In genomic region chr4:115785511-115786034, GRCm38 (mm10) we compare ENCODE assay signal across 8 mouse cellular contexts. TPM values are rescaled to one million over a fixed set of nuclear protein-coding genes. Genes with fewer than 3 reads are reported as not detected.
DNase-seq lines count a peak whose midpoint lies in the region; ATAC-seq and TF ChIP-seq lines count a peak whose summit lies in the region.

No protein-coding gene starts in this region.

- DNase-seq in kidney, postnatal 10 days, result no peak
- peak; percentile 85 for DNase-seq in midbrain, embryonic 11.5 days (ENCODE audit: low spot score, missing footprints)
- no peak for DNase-seq in frontal cortex, postnatal 14 days (ENCODE audit: low spot score in 2 of 2)
- no peak for DNase-seq in thymus, postnatal 14 days
- DNase-seq in left cerebral cortex, postnatal 10 days (ENCODE audit: extremely low spot score in 1 of 2, low spot score in 2 of 2), result no peak

- H3K9ac ChIP-seq in kidney, embryonic 16.5 days (replicated peaks; ENCODE audit: low read length), result peak overlapping the region; percentile 86
- peak overlapping the region; percentile 85 for H3K9ac ChIP-seq in hindbrain, embryonic 12.5 days
- peak overlapping the region; percentile 74 for H3K9ac ChIP-seq in midbrain, embryonic 11.5 days (ENCODE audit: low read length)

- ATAC-seq in kidney, embryonic 16.5 days (ENCODE audit: low FRiP score, low TSS enrichment), result peak; percentile 66
- peak; percentile 15; the same call in 1 of the 2 replicates for ATAC-seq in hindbrain, embryonic 12.5 days (ENCODE audit: low FRiP score)
- ATAC-seq in midbrain, embryonic 11.5 days (ENCODE audit: low FRiP score), result peak; percentile 10; the same call in 1 of the 2 replicates

- H3K9me3 ChIP-seq in kidney, embryonic 16.5 days (ENCODE audit: low read length), result no peaks in the 10 kb centered on the region
- no peaks in the 10 kb centered on the region for H3K9me3 ChIP-seq in hindbrain, embryonic 12.5 days (replicated peaks)
- H3K9me3 ChIP-seq in midbrain, embryonic 11.5 days (ENCODE audit: control insufficient read depth, low read length), result no peaks in the 10 kb centered on the region

- TF ChIP-seq CTCF in bone marrow macrophage, adult 2 months (IDR thresholded peaks at IDR 0.05; ENCODE audit: low read depth, low read length), result no peak

- peaks cover 19% of the 10 kb centered on the region; the same call in 1 of the 2 replicates for H3K36me3 ChIP-seq in kidney, embryonic 16.5 days (ENCODE audit: insufficient read depth, low read length)
- peaks cover 11% of the 10 kb centered on the region for H3K36me3 ChIP-seq in hindbrain, embryonic 12.5 days
- H3K36me3 ChIP-seq in midbrain, embryonic 11.5 days (ENCODE audit: control insufficient read depth, insufficient read depth, low read length), result no peaks in the 10 kb centered on the region

- WGBS in kidney, embryonic 16.5 days, result 45% methylated on average over 7 of the region's 7 CpGs
- WGBS in hindbrain, embryonic 12.5 days, result 57% methylated on average over 7 of the region's 7 CpGs
- WGBS in midbrain, embryonic 11.5 days, result 63% methylated on average over 7 of the region's 7 CpGs

- intact Hi-C loops in left cerebral cortex, postnatal 10 days (cut with DNase I), result no loop called here

- H3K27ac ChIP-seq in kidney, embryonic 16.5 days (ENCODE audit: low read length), result peak overlapping the region; percentile 67; the same call in 1 of the 2 replicates
- no peak overlapping the region for H3K27ac ChIP-seq in bone marrow macrophage, adult 2 months (ENCODE audit: insufficient read depth, low read depth, low read length)
- H3K27ac ChIP-seq in hindbrain, embryonic 12.5 days, result no peak overlapping the region
- H3K27ac ChIP-seq in midbrain, embryonic 11.5 days (ENCODE audit: low read depth, low read length), result no peak overlapping the region

- peaks cover 6% of the 10 kb centered on the region for H3K4me1 ChIP-seq in kidney, embryonic 16.5 days (ENCODE audit: insufficient read depth, low read length)
- H3K4me1 ChIP-seq in bone marrow macrophage, adult 2 months (ENCODE audit: control insufficient read depth, insufficient read depth, low read length), result peaks cover 9% of the 10 kb centered on the region
- peaks cover 10% of the 10 kb centered on the region for H3K4me1 ChIP-seq in hindbrain, embryonic 12.5 days
- peaks cover 5% of the 10 kb centered on the region for H3K4me1 ChIP-seq in midbrain, embryonic 11.5 days (ENCODE audit: control insufficient read depth, insufficient read depth, low read length)

- TF ChIP-seq POLR2A in bone marrow macrophage, adult 2 months (IDR thresholded peaks at IDR 0.05; ENCODE audit: borderline replicate concordance, low read depth, low read length), result no peak

- no peaks in the 10 kb centered on the region for H3K27me3 ChIP-seq in kidney, embryonic 16.5 days (ENCODE audit: insufficient read depth, low read length)
- no peaks in the 10 kb centered on the region for H3K27me3 ChIP-seq in hindbrain, embryonic 12.5 days
- no peaks in the 10 kb centered on the region for H3K27me3 ChIP-seq in midbrain, embryonic 11.5 days (ENCODE audit: control insufficient read depth, insufficient read depth, low read length)

- peak overlapping the region; percentile 52 for H3K4me2 ChIP-seq in kidney, embryonic 16.5 days (replicated peaks; ENCODE audit: low read depth, low read length)
- peak overlapping the region; percentile 57 for H3K4me2 ChIP-seq in hindbrain, embryonic 12.5 days (replicated peaks)
- peak overlapping the region; percentile 70 for H3K4me2 ChIP-seq in midbrain, embryonic 11.5 days

- H3K4me3 ChIP-seq in kidney, embryonic 16.5 days (ENCODE audit: low read length), result peak overlapping the region; percentile 78
- H3K4me3 ChIP-seq in bone marrow macrophage, adult 2 months (ENCODE audit: insufficient read depth, low read length), result peak overlapping the region; percentile 85
- peak overlapping the region; percentile 78 for H3K4me3 ChIP-seq in hindbrain, embryonic 12.5 days
- H3K4me3 ChIP-seq in midbrain, embryonic 11.5 days (ENCODE audit: low read depth, low read length), result peak overlapping the region; percentile 71

RNA-seq across cellular contexts. Expression of gene Atpaf1, which starts 1.0 kb away (rescaled TPM):
- 58.0 and 59.7 TPM in 2 replicates for polyA plus RNA-seq in kidney, embryonic 16.5 days (2015; fragmentation: Nextera tagmentation; extraction: Ambion mirVana)
- 15.4 and 17.3 TPM in 2 replicates for polyA plus RNA-seq in bone marrow macrophage, adult 2 months (2012; ENCODE audit: insufficient read depth, insufficient read length, missing spikeins)
- 41.4 and 42.1 TPM in 2 replicates for polyA plus RNA-seq in hindbrain, embryonic 12.5 days (2016; fragmentation: Nextera tagmentation; extraction: Ambion mirVana)
- 42.3 and 50.9 TPM in 2 replicates for polyA plus RNA-seq in midbrain, embryonic 11.5 days (2014; fragmentation: Nextera tagmentation; extraction: Ambion mirVana)
- total RNA-seq in left cerebral cortex, postnatal 10 days (2021), result 10 to 100 TPM; 27.0 to 29.1 TPM

RNA-seq across cellular contexts. Expression of gene Tex38, which starts 4.8 kb away (rescaled TPM):
- polyA plus RNA-seq in kidney, embryonic 16.5 days (2015; fragmentation: Nextera tagmentation; extraction: Ambion mirVana), result 0.20 and 0.37 TPM in 2 replicates
- not detected in 2 replicates for polyA plus RNA-seq in bone marrow macrophage, adult 2 months (2012; ENCODE audit: insufficient read depth, insufficient read length, missing spikeins)
- 0.30 TPM in 1 of 2 replicates, not detected in the other for polyA plus RNA-seq in hindbrain, embryonic 12.5 days (2016; fragmentation: Nextera tagmentation; extraction: Ambion mirVana)
- polyA plus RNA-seq in midbrain, embryonic 11.5 days (2014; fragmentation: Nextera tagmentation; extraction: Ambion mirVana), result 0.41 TPM in 1 of 2 replicates, not detected in the other
- not detected for total RNA-seq in left cerebral cortex, postnatal 10 days (2021)

RNA-seq across cellular contexts. Expression of gene Mob3c, which starts 42.3 kb away (rescaled TPM):
- polyA plus RNA-seq in kidney, embryonic 16.5 days (2015; fragmentation: Nextera tagmentation; extraction: Ambion mirVana), result 11.8 and 15.2 TPM in 2 replicates
- 25.3 and 27.5 TPM in 2 replicates for polyA plus RNA-seq in bone marrow macrophage, adult 2 months (2012; ENCODE audit: insufficient read depth, insufficient read length, missing spikeins)
- polyA plus RNA-seq in hindbrain, embryonic 12.5 days (2016; fragmentation: Nextera tagmentation; extraction: Ambion mirVana), result 5.0 and 6.7 TPM in 2 replicates
- 2.5 and 3.7 TPM in 2 replicates for polyA plus RNA-seq in midbrain, embryonic 11.5 days (2014; fragmentation: Nextera tagmentation; extraction: Ambion mirVana)
- 1 to 10 TPM; 3.8 to 5.8 TPM for total RNA-seq in left cerebral cortex, postnatal 10 days (2021)

RNA-seq across cellular contexts. Expression of gene Efcab14, which starts 48.0 kb away (rescaled TPM):
- polyA plus RNA-seq in kidney, embryonic 16.5 days (2015; fragmentation: Nextera tagmentation; extraction: Ambion mirVana), result 32.7 and 41.9 TPM in 2 replicates
- 30.9 and 42.8 TPM in 2 replicates for polyA plus RNA-seq in bone marrow macrophage, adult 2 months (2012; ENCODE audit: insufficient read depth, insufficient read length, missing spikeins)
- polyA plus RNA-seq in hindbrain, embryonic 12.5 days (2016; fragmentation: Nextera tagmentation; extraction: Ambion mirVana), result 29.5 and 33.6 TPM in 2 replicates
- 42.8 and 46.4 TPM in 2 replicates for polyA plus RNA-seq in midbrain, embryonic 11.5 days (2014; fragmentation: Nextera tagmentation; extraction: Ambion mirVana)
- total RNA-seq in left cerebral cortex, postnatal 10 days (2021), result 10 to 100 TPM; 28.8 to 31.6 TPM

RNA-seq across cellular contexts. Expression of gene Mknk1, which starts 53.4 kb away (rescaled TPM):
- 29.9 and 31.0 TPM in 2 replicates for polyA plus RNA-seq in kidney, embryonic 16.5 days (2015; fragmentation: Nextera tagmentation; extraction: Ambion mirVana)
- polyA plus RNA-seq in bone marrow macrophage, adult 2 months (2012; ENCODE audit: insufficient read depth, insufficient read length, missing spikeins), result 138 and 149 TPM in 2 replicates
- polyA plus RNA-seq in hindbrain, embryonic 12.5 days (2016; fragmentation: Nextera tagmentation; extraction: Ambion mirVana), result 28.0 and 30.8 TPM in 2 replicates
- polyA plus RNA-seq in midbrain, embryonic 11.5 days (2014; fragmentation: Nextera tagmentation; extraction: Ambion mirVana), result 17.9 and 22.3 TPM in 2 replicates
- 10 to 100 TPM; 42.9 to 44.9 TPM for total RNA-seq in left cerebral cortex, postnatal 10 days (2021)

Comparison
In these comparisons a context has a peak if more than half of its experiments do, and no peak if none do; other contexts are left out.
1. ATAC-seq: peak in every context shown above with its lines; median percentile 66 in kidney, embryonic 16.5 days; 15 in hindbrain, embryonic 12.5 days; 10 in midbrain, embryonic 11.5 days.